Mouse (Mus musculus): ENCODE data around the gene R3hdm4.

The R3hdm4 gene

GRCm38 (mm10) chr10:79897316-79898245 is 23.4 kb downstream of the R3hdm4 start:
- peak; percentile 47 for DNase-seq

- no peak for DNase-seq
Measured at GRCm38 (mm10) chr10:79896814-79897213, 24.2 kb downstream of the R3hdm4 start.

GRCm38 (mm10) chr10:79896306-79896705 is 24.7 kb downstream of the R3hdm4 start:
- DNase-seq: no peak

- peak; percentile 80 for DNase-seq
Measured at GRCm38 (mm10) chr10:79892451-79893118, 28.4 kb downstream of the R3hdm4 start.

DNA sequence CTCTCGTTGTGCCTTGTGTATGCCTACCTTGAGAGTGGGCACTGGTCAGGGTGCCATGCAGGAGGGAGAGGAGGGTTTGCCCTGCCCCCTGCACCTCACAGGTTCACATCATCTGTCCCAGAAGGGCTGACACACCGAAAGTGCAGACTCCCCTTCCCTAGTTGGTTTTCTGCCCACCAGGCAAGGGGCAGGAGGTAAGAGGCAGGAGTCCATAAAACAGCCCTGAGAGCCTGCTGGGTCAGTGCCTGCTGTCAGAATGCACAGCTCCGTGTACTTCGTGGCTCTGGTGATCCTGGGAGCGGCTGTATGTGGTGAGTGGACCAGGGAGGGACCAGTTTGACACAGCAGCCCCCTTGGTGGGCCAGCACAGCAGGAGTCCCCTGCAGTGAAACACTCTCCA is 30.3 kb downstream of the R3hdm4 start, which contains the start of gene Cfd:
Gene Cfd (plus strand): TSS at position 184 of the 400 bp plus-strand sequence.
- no peak for DNase-seq

GRCm38 (mm10) chr10:79889386-79889785 is 31.6 kb downstream of the R3hdm4 start:
- DNase-seq: peak; percentile 78

- DNase-seq: no peak
Measured at GRCm38 (mm10) chr10:79886611-79887010, 34.4 kb downstream of the R3hdm4 start.

GRCm38 (mm10) chr10:79886054-79886453 is 35.0 kb downstream of the R3hdm4 start, which contains the start of gene Elane:
TSS of gene Elane (plus strand) at chr10:79886247.
- no peak for DNase-seq

- peak; percentile 7 for DNase-seq
Measured at GRCm38 (mm10) chr10:79884938-79885337, 36.1 kb downstream of the R3hdm4 start.

- peak; percentile 89 for DNase-seq
Measured at GRCm38 (mm10) chr10:79884446-79884845, 36.6 kb downstream of the R3hdm4 start.

DNA sequence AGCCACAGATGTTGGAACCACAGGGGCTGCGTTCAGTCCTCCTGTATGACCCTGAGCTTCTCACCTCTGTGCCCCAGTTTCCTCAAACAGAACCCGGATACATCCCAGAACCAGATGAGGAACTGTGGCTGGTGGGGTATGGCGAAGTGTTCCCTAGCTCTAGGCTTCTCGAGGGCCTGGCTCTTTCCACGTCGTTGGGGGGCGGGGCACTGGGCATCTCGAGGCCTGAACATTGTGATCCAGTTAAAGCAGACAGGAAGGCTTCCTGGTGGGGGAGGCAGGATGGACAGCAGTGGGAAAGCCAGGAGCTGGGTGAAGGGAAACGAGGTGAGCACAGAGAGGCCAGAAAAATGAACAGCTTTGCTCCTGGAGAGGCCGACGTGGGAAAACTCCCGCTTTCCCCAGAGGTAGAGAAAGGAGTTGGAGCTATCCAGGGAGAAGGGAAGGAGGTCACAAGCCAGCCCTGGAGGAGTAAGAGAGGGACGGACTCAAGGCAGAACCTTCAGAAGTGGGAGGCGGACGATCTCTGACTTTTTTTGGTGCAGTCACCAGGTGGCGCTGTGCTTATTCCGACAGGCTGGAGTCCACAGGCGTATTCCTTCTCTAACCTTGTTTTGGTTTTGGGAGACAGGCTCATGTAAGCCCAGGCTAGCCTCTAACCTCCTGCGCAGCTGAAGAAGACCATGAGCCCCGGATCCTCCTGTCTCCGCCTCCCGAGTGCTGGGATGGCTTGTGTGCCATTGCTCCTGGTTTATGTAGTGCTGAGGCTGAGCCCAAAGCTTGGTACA is 37.5 kb downstream of the R3hdm4 start:
- DNase-seq: peak; percentile 87

- DNase-seq: peak; percentile 34
Measured at GRCm38 (mm10) chr10:79881981-79882380, 39.0 kb downstream of the R3hdm4 start.

GRCm38 (mm10) chr10:79880721-79881120 is 40.3 kb downstream of the R3hdm4 start:
- peak; percentile 24 for DNase-seq

GRCm38 (mm10) chr10:79879527-79879926 is 41.5 kb downstream of the R3hdm4 start:
- peak; percentile 17 for DNase-seq

- peak; percentile 72 for DNase-seq
Measured at GRCm38 (mm10) chr10:79877757-79878156, 43.3 kb downstream of the R3hdm4 start.

DNA sequence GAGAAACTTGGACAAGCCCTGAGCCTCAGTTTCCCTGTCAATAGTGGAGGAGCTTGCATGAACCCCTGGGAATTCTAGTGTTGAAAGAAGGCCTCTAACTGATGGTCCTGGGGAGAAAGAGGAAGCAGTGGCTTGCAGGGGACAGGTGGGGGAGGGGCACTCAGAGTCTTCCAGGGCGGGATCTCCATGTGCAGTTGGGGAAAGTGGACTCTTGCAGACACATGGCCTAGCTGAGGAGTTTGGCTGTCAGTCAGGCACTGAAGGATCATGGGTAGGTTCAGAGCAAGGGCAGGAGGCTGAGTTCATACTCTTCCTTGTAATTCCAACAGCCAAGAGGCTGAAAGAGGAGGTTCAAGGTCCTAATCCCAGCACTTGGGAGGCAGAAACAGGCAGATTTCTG is 43.8 kb downstream of the R3hdm4 start:
- DNase-seq: peak; percentile 10

DNA sequence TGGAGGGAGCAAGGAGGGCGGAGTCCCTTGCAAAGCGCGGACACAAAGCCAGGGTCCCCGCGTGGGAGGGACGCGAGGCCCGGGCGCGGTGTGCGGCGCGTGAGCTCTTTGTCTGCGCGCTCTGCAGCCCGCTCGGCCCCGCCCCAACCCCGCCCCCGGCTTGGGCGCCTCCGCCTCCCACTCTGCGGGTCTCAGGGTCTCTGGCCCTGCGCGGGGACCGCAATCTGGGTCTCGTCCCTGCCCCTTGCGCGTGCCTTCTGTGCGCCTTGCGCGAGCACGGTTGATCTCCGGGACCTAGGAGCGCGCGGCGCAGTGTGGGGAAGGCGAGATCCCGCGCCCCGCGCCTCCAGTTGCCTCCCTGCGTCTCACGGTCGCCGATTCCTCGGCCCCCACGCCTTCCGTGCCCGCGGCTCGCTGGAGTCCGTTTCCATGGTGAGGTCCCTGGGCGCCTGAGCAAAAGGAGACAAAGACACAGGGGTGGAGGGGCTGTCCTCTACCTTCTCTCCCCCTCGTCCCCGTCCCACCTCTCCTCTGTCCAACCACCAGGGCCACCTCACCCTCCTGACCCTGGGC is 46.6 kb downstream of the R3hdm4 start, which contains the start of the genes Prtn3 and Plppr3:
Gene Prtn3 (plus strand): TSS at position 187 of the 573 bp plus-strand sequence.
Gene Plppr3 (minus strand): TSS at position 345 of the 573 bp plus-strand sequence.
- DNase-seq: peak; percentile 46

- no peak for DNase-seq
Measured at GRCm38 (mm10) chr10:79873715-79874289, 47.2 kb downstream of the R3hdm4 start.

GRCm38 (mm10) chr10:79873313-79873712 is 47.7 kb downstream of the R3hdm4 start:
- no peak for DNase-seq

GRCm38 (mm10) chr10:79872862-79873261 is 48.1 kb downstream of the R3hdm4 start:
- no peak for DNase-seq

DNA sequence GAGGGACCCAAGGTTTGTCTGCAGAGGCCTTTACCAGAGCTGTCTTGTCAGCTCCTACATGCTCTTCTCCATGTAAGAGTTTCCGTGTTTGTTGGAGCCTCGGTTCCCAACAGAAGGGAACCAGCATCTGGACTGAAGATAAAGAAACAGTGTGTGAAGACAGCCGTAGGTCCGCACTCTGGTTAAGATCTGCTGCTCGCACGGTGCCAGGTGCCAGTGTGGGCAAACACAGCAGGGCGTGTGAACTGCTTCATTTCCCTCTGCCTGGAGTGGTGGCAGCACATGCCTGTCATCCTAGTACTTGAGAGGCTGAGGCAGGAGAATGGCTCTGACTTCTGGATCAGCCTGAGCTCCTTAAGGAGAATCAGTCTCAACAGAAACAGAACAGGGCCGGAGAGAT is 49.2 kb downstream of the R3hdm4 start:
- DNase-seq: no peak

GRCm38 (mm10) chr10:79866601-79867000 is 54.4 kb downstream of the R3hdm4 start:
- DNase-seq: no peak

Measured in kidney, postnatal 14 days (tissue).